Mouse (Mus musculus) CH12.LX (cell line): ENCODE data around the gene Ptchd3. TPM values are rescaled to one million over a fixed set of nuclear protein-coding genes. Genes with fewer than 3 reads are reported as not detected.

Experiments used
- DNase-seq: peaks from one replicate; pipeline ENCODE4 v3.0.0-alpha.2; 2013; ENCODE audit errors: extremely low read depth
- H3K27ac ChIP-seq: 2 replicates; pipeline ENCODE4 v1.5.1; 2012; ENCODE audit warnings: low read depth, mild to moderate bottlenecking, control low read depth, moderate library complexity; ENCODE audit not compliant: insufficient read depth
- H3K27me3 ChIP-seq: replicated peaks from 2 replicates; pipeline ENCODE3; 2012; ENCODE audit warnings: inconsistent platforms
- H3K36me3 ChIP-seq, 2 experiments: replicated peaks in 1 of 2; 2 replicates each; pipeline versions ENCODE3 to v1.6.1; 2012; ENCODE audit warnings: inconsistent platforms in 1 of 2, low read length in 1 of 2, mild to moderate bottlenecking in 1 of 2, mixed read lengths in 1 of 2, moderate library complexity in 1 of 2; ENCODE audit not compliant: control insufficient read depth in 1 of 2, insufficient read depth in 1 of 2
- H3K4me1 ChIP-seq, 2 experiments: 2 replicates each; pipeline ENCODE4 v1.6.1; 2012; ENCODE audit warnings: inconsistent platforms in 1 of 2, moderate library complexity in 1 of 2; ENCODE audit not compliant: insufficient read depth in 2 of 2, control insufficient read depth in 1 of 2
- H3K4me2 ChIP-seq: 2 replicates; pipeline ENCODE4 v1.6.1; 2012; ENCODE audit warnings: low read depth, mild to moderate bottlenecking, control low read depth; ENCODE audit not compliant: poor library complexity, insufficient read depth, severe bottlenecking
- H3K4me3 ChIP-seq, 3 experiments: fragments of 150-350 bp in 1 of 3; sonication (generic) in 1 of 3; replicated peaks in 1 of 3; 2 replicates each; pipeline versions ENCODE3 to v1.5.1; 2011 to 2012; ENCODE audit warnings: low read depth in 2 of 3, low read length in 2 of 3, mild to moderate bottlenecking in 2 of 3, moderate library complexity in 2 of 3, control low read depth in 1 of 3, improper control_type of control experiment in 1 of 3, inconsistent platforms in 1 of 3, mixed read lengths in 1 of 3; ENCODE audit not compliant: poor library complexity in 1 of 3
- H3K79me2 ChIP-seq: replicated peaks from 2 replicates; pipeline ENCODE4 v1.6.1; 2012; ENCODE audit warnings: mild to moderate bottlenecking, moderate library complexity; ENCODE audit not compliant: control insufficient read depth, poor library complexity, insufficient read depth, severe bottlenecking; ENCODE audit errors: extremely low read depth
- H3K9ac ChIP-seq: 2 replicates; pipeline ENCODE4 v1.6.1; 2012; ENCODE audit warnings: low read depth, mild to moderate bottlenecking, control low read depth, moderate library complexity; ENCODE audit not compliant: insufficient read depth
- H3K9me3 ChIP-seq: replicated peaks from 2 replicates; pipeline ENCODE3; 2012; ENCODE audit warnings: low read length, inconsistent platforms, mixed read lengths
- BHLHE40 ChIP-seq: IDR thresholded peaks from 2 replicates; pipeline ENCODE4 v1.6.1; 2011; ENCODE audit warnings: mild to moderate bottlenecking, low read depth, low read length, improper control_type of control experiment
- CHD1 ChIP-seq: IDR thresholded peaks from 2 replicates; pipeline ENCODE4 v1.6.1; 2012; ENCODE audit warnings: low read depth, low read length, improper control_type of control experiment, inconsistent platforms
- CHD2 ChIP-seq: IDR thresholded peaks from 2 replicates; pipeline ENCODE4 v1.6.1; 2011; ENCODE audit warnings: low read length, improper control_type of control experiment
- CTCF ChIP-seq, 2 experiments: IDR thresholded peaks in 1 of 2; conservative IDR thresholded peaks in 1 of 2; 2 replicates each; pipeline ENCODE4 v1.5.1; 2011 to 2012; ENCODE audit warnings: low read depth in 2 of 2, low read length in 2 of 2, improper control_type of control experiment in 1 of 2, inconsistent platforms in 1 of 2, mild to moderate bottlenecking in 1 of 2, moderate library complexity in 1 of 2
- ETS1 ChIP-seq: conservative IDR thresholded peaks from 2 replicates; pipeline ENCODE4 v1.6.1; 2012; ENCODE audit warnings: low read depth, mild to moderate bottlenecking, inconsistent platforms, low read length, improper control_type of control experiment, moderate library complexity
- GABPA ChIP-seq: IDR thresholded peaks from 2 replicates; pipeline ENCODE4 v1.6.1; 2012; ENCODE audit warnings: low read depth, low read length, improper control_type of control experiment, inconsistent platforms; ENCODE audit not compliant: insufficient replicate concordance
- HCFC1 ChIP-seq: IDR thresholded peaks from 2 replicates; pipeline ENCODE4 v1.6.1; 2012; ENCODE audit warnings: low read depth, mild to moderate bottlenecking, inconsistent platforms, low read length, improper control_type of control experiment
- IRF4 ChIP-seq: IDR thresholded peaks from 2 replicates; pipeline ENCODE4 v1.6.1; 2014; ENCODE audit warnings: low read depth, mild to moderate bottlenecking, inconsistent platforms, low read length, improper control_type of control experiment
- JUND ChIP-seq: conservative IDR thresholded peaks from 2 replicates; pipeline ENCODE4 v1.6.1; 2011; ENCODE audit warnings: low read depth, low read length, improper control_type of control experiment
- KAT2A ChIP-seq: IDR thresholded peaks from 2 replicates; pipeline ENCODE4 v1.6.1; 2012; ENCODE audit warnings: low read length, improper control_type of control experiment, inconsistent platforms; ENCODE audit not compliant: insufficient replicate concordance
- MAX ChIP-seq: IDR thresholded peaks from 2 replicates; pipeline ENCODE4 v1.6.1; 2011; ENCODE audit warnings: low read length, improper control_type of control experiment
- MAZ ChIP-seq: IDR thresholded peaks from 2 replicates; pipeline ENCODE4 v1.6.1; 2012; ENCODE audit warnings: low read depth, mild to moderate bottlenecking, inconsistent platforms, low read length, improper control_type of control experiment, moderate library complexity
- MEF2A ChIP-seq: IDR thresholded peaks from 2 replicates; pipeline ENCODE4 v1.6.1; 2014; ENCODE audit warnings: low read depth, mild to moderate bottlenecking, inconsistent platforms, low read length, improper control_type of control experiment, borderline replicate concordance
- MXI1 ChIP-seq: IDR thresholded peaks from 2 replicates; pipeline ENCODE4 v1.6.1; 2011; ENCODE audit warnings: mild to moderate bottlenecking, low read depth, low read length, improper control_type of control experiment
- MYC ChIP-seq: IDR thresholded peaks from 2 replicates; pipeline ENCODE4 v1.6.1; 2011; ENCODE audit warnings: low read depth, mild to moderate bottlenecking, improper control_type of control experiment, low read length
- NELFE ChIP-seq: IDR thresholded peaks from 2 replicates; pipeline ENCODE4 v1.6.1; 2011; ENCODE audit warnings: low read depth, low read length, improper control_type of control experiment
- PAX5 ChIP-seq: IDR thresholded peaks from 2 replicates; pipeline ENCODE4 v1.6.1; 2012; ENCODE audit warnings: low read length, inconsistent platforms, mixed read lengths
- POLR2A ChIP-seq: IDR thresholded peaks from 2 replicates; pipeline ENCODE4 v1.6.1; 2011; ENCODE audit warnings: low read depth, mild to moderate bottlenecking, improper control_type of control experiment, low read length
- POLR2AphosphoS2 ChIP-seq: IDR thresholded peaks from 2 replicates; pipeline ENCODE4 v1.6.1; 2011; ENCODE audit warnings: low read depth, low read length, improper control_type of control experiment
- RCOR1 ChIP-seq: conservative IDR thresholded peaks from 2 replicates; pipeline ENCODE4 v1.6.1; 2012; ENCODE audit warnings: low read depth, mild to moderate bottlenecking, inconsistent platforms, low read length, improper control_type of control experiment
- SIN3A ChIP-seq: IDR thresholded peaks from 2 replicates; pipeline ENCODE4 v1.6.1; 2012; ENCODE audit warnings: low read length, improper control_type of control experiment, inconsistent platforms
- TCF12 ChIP-seq: IDR thresholded peaks from 2 replicates; pipeline ENCODE4 v1.6.1; 2014; ENCODE audit warnings: low read depth, mild to moderate bottlenecking, inconsistent platforms, low read length, improper control_type of control experiment
- UBTF ChIP-seq: IDR thresholded peaks from 2 replicates; pipeline ENCODE4 v1.6.1; 2012; ENCODE audit warnings: low read depth, mild to moderate bottlenecking, inconsistent platforms, low read length, improper control_type of control experiment, moderate library complexity
- USF1 ChIP-seq: IDR thresholded peaks from 2 replicates; pipeline ENCODE4 v1.6.1; 2014; ENCODE audit warnings: low read depth, mild to moderate bottlenecking, inconsistent platforms, low read length, improper control_type of control experiment
- ZC3H11A ChIP-seq: IDR thresholded peaks from 2 replicates; pipeline ENCODE4 v1.6.1; 2012; ENCODE audit warnings: low read depth, mild to moderate bottlenecking, inconsistent platforms, low read length, improper control_type of control experiment
- ZKSCAN1 ChIP-seq: IDR thresholded peaks from 2 replicates; pipeline ENCODE4 v1.6.1; 2012; ENCODE audit warnings: low read depth, inconsistent platforms, low read length, improper control_type of control experiment, borderline replicate concordance
- ZMIZ1 ChIP-seq: IDR thresholded peaks from 2 replicates; pipeline ENCODE4 v1.6.1; 2012; ENCODE audit warnings: low read depth, mild to moderate bottlenecking, inconsistent platforms, low read length, improper control_type of control experiment
- dilution Hi-C: fragments of 300-500 bp; cut with MboI; formaldehyde crosslinking; loops from 2 replicates; pipeline ENCODE4 v1.14.3; 2020; ENCODE audit warnings: low sequenced_read_pairs; ENCODE audit not compliant: extremely low pct_unique_long_range_greater_than_20kb, extremely low pct_ligation_motif_present
- in situ Hi-C: fragments of 300-500 bp; cut with MboI; formaldehyde crosslinking; loops from 3 replicates; pipeline ENCODE4 v1.14.3; 2019; ENCODE audit warnings: low sequenced_read_pairs, low pct_ligation_motif_present, low pct_unique_long_range_greater_than_20kb, mixed read lengths
- polyA plus RNA-seq: library from polyadenylated mRNA; unstranded; fragments of >175 nt; gene quantifications from 2 replicates; pipeline ENCODE4 v1.2.1, GENCODE M21; 2012; ENCODE audit warnings: low read depth; ENCODE audit not compliant: insufficient read length
- total RNA-seq, 2 experiments: library from RNA; depleted of rRNA; stranded (reverse); fragments of 300-350 nt in 1 of 2; fragments of >200 nt in 1 of 2; gene quantifications; 2 replicates each; pipeline ENCODE4 v1.2.3; 2012 to 2014

Gene Ptchd3
- total and polyA plus RNA-seq, 3 experiments, result not detected

- H3K27me3 ChIP-seq, result no peaks in the 10 kb centered on the region
- TF ChIP-seq BHLHE40, result no peak
- TF ChIP-seq POLR2AphosphoS2, result no peak
- TF ChIP-seq IRF4, result no peak
- no peak for TF ChIP-seq MYC
- no peak for TF ChIP-seq ZC3H11A
- no peak for TF ChIP-seq NELFE
- no peak for TF ChIP-seq MXI1
- TF ChIP-seq MAX, result no peak
- TF ChIP-seq CHD1, result no peak
- TF ChIP-seq SIN3A, result no peak
- no peak for TF ChIP-seq RCOR1
- TF ChIP-seq MEF2A, result no peak
- no peak for TF ChIP-seq KAT2A
- no peak for TF ChIP-seq JUND
- no peak for TF ChIP-seq TCF12
- TF ChIP-seq CHD2, result no peak
- no peak for TF ChIP-seq CTCF (conservative IDR thresholded peaks at IDR 0.05 in 1 of 2, IDR thresholded peaks at IDR 0.05 in 1 of 2; ENCODE audit: low read depth in 2 of 2, low read length in 2 of 2)
- no peak for TF ChIP-seq USF1
- TF ChIP-seq POLR2A, result no peak
- no peak overlapping the region for H3K4me2 ChIP-seq
- in situ Hi-C loops, result loop anchor here (10.0 kb wide), 2 partner anchors 94 to 164 kb away; partner anchors contain the start of gene Metrnl
- H3K36me3 ChIP-seq, result no peaks in the 10 kb centered on the region
- no peak overlapping the region for H3K4me3 ChIP-seq
- H3K9ac ChIP-seq, result no peak overlapping the region
- dilution Hi-C loops, result no loop called here
- H3K4me1 ChIP-seq, result no peaks in the 10 kb centered on the region
- no peak overlapping the region for H3K27ac ChIP-seq
- no peak for DNase-seq
- H3K79me2 ChIP-seq, result no peaks in the 10 kb centered on the region
- H3K9me3 ChIP-seq, result no peaks in the 10 kb centered on the region
Measured at GRCm38 (mm10) chr11:121798591-121798990, 31.5 kb upstream of the Ptchd3 start.

DNA sequence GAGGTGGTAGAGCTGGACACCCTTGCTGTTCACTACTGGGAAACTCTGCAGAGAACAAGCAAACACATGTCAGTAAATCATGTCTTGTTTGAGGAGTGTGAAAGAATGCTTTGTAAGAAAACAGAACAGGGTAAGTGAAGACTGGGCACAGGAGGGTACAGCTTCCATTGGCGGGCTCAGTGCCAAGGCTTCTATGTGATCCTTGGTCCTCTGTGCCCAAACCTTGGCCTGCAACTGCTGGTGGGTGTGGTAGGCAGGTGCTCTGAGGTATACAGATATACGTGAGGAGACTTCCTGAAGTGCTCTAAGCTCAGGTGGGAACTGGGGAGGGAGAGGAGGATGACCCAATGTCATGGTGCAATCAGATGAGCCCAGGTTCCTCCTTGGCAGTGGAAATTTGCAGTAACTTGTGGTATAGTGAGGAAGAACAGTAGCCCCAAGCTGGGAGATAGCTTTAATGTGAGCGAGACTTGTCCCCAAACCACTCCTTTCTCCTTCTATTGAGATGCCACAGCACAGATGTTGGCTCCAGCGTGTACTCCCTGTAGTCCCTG, 30.2 kb upstream of the Ptchd3 start:
- no peaks in the 10 kb centered on the region for H3K4me1 ChIP-seq
- no peaks in the 10 kb centered on the region for H3K36me3 ChIP-seq
- H3K4me3 ChIP-seq, result no peak overlapping the region
- no peaks in the 10 kb centered on the region for H3K9me3 ChIP-seq
- no peak overlapping the region for H3K9ac ChIP-seq
- H3K79me2 ChIP-seq, result no peaks in the 10 kb centered on the region
- no peak for DNase-seq
- H3K27ac ChIP-seq, result no peak overlapping the region
- H3K27me3 ChIP-seq, result no peaks in the 10 kb centered on the region
- no peak overlapping the region for H3K4me2 ChIP-seq
- TF ChIP-seq CTCF (conservative IDR thresholded peaks at IDR 0.05 in 1 of 2, IDR thresholded peaks at IDR 0.05 in 1 of 2; ENCODE audit: low read depth in 2 of 2, low read length in 2 of 2) (no peak), ZC3H11A (no peak), MAZ (no peak), PAX5 (no peak), USF1 (no peak), ZKSCAN1 (no peak), UBTF (no peak), ZMIZ1 (no peak), HCFC1 (no peak), KAT2A (no peak), ETS1 (no peak), CHD2 (no peak), GABPA (no peak)
- dilution Hi-C loops, result no loop called here
- in situ Hi-C loops, result loop anchor here (10.0 kb wide), 2 partner anchors 95 to 165 kb away; partner anchors contain the start of gene Metrnl
